Mouse (Mus musculus): Measurements from ENCODE around the gene Adk. TPM values are rescaled to one million over a fixed set of nuclear protein-coding genes. Genes with fewer than 3 reads are reported as not detected.

Gene Adk
- total RNA-seq, 1 experiment: 164 TPM

GRCm38 (mm10) chr14:21313561-21314342, 261.4 kb downstream of the Adk start:
- H3K9me3 ChIP-seq (ENCODE audit: control insufficient read depth, insufficient read depth, low read depth, low read length): no peaks in the 10 kb centered on the region
- H3K27ac ChIP-seq (ENCODE audit: insufficient read depth, low read depth, low read length, poor library complexity, severe bottlenecking): no peak overlapping the region
- DNase-seq (ENCODE audit: low read depth, low spot score): no peak
- in situ Hi-C loops (cut with MboI; ENCODE audit: low sequenced_read_pairs in 2 of 2, unreplicated experiment in 2 of 2): no loop called here
- TF ChIP-seq ZNF384 (IDR thresholded peaks at IDR 0.05; ENCODE audit: low read depth, low read length) (no peak), CHD2 (IDR thresholded peaks at IDR 0.05; ENCODE audit: low read depth, low read length) (no peak), HCFC1 (IDR thresholded peaks at IDR 0.05; ENCODE audit: borderline replicate concordance, insufficient read depth, low read length) (no peak), ZC3H11A (IDR thresholded peaks at IDR 0.05; ENCODE audit: borderline replicate concordance, low read depth, low read length) (no peak), MAFK (IDR thresholded peaks at IDR 0.05; ENCODE audit: insufficient read depth, low read depth, low read length) (no peak)
- H3K9ac ChIP-seq (ENCODE audit: insufficient read depth, low read depth, low read length, poor library complexity, severe bottlenecking): no peak overlapping the region
- H3K4me1 ChIP-seq (ENCODE audit: control insufficient read depth in 2 of 2, insufficient read depth in 2 of 2, low read length in 2 of 2, poor library complexity in 1 of 2): no peaks in the 10 kb centered on the region
- no peak overlapping the region for H3K4me3 ChIP-seq (ENCODE audit: insufficient read depth in 1 of 2, low read depth in 1 of 2, low read length in 2 of 2, poor library complexity in 1 of 2, severe bottlenecking in 1 of 2)
- no peaks in the 10 kb centered on the region for H3K36me3 ChIP-seq (ENCODE audit: control insufficient read depth, insufficient read depth, low read length, poor library complexity, severe bottlenecking)

- in situ Hi-C loops (cut with MboI; ENCODE audit: low sequenced_read_pairs in 2 of 2, unreplicated experiment in 2 of 2): no loop called here
- Histone ChIP-seq H3K9ac (ENCODE audit: insufficient read depth, low read depth, low read length, poor library complexity, severe bottlenecking) (no peak overlapping the region), H3K27ac (ENCODE audit: insufficient read depth, low read depth, low read length, poor library complexity, severe bottlenecking) (no peak overlapping the region), H3K4me1 (ENCODE audit: control insufficient read depth in 2 of 2, insufficient read depth in 2 of 2, low read length in 2 of 2, poor library complexity in 1 of 2) (no peaks in the 10 kb centered on the region), H3K4me3 (ENCODE audit: insufficient read depth in 1 of 2, low read depth in 1 of 2, low read length in 2 of 2, poor library complexity in 1 of 2, severe bottlenecking in 1 of 2) (no peak overlapping the region), H3K9me3 (ENCODE audit: control insufficient read depth, insufficient read depth, low read depth, low read length) (no peaks in the 10 kb centered on the region), H3K36me3 (ENCODE audit: control insufficient read depth, insufficient read depth, low read length, poor library complexity, severe bottlenecking) (no peaks in the 10 kb centered on the region)
- TF ChIP-seq ZC3H11A (IDR thresholded peaks at IDR 0.05; ENCODE audit: borderline replicate concordance, low read depth, low read length): no peak
- no peak for DNase-seq (ENCODE audit: low read depth, low spot score)
Measured at GRCm38 (mm10) chr14:21314466-21314865, 262.1 kb downstream of the Adk start.

- Histone ChIP-seq H3K4me1 (ENCODE audit: control insufficient read depth in 2 of 2, insufficient read depth in 2 of 2, low read length in 2 of 2, poor library complexity in 1 of 2) (no peaks in the 10 kb centered on the region), H3K27ac (ENCODE audit: insufficient read depth, low read depth, low read length, poor library complexity, severe bottlenecking) (no peak overlapping the region), H3K9me3 (ENCODE audit: control insufficient read depth, insufficient read depth, low read depth, low read length) (no peaks in the 10 kb centered on the region), H3K4me3 (ENCODE audit: insufficient read depth in 1 of 2, low read depth in 1 of 2, low read length in 2 of 2, poor library complexity in 1 of 2, severe bottlenecking in 1 of 2) (no peak overlapping the region), H3K9ac (ENCODE audit: insufficient read depth, low read depth, low read length, poor library complexity, severe bottlenecking) (no peak overlapping the region), H3K36me3 (ENCODE audit: control insufficient read depth, insufficient read depth, low read length, poor library complexity, severe bottlenecking) (peaks cover 2% of the 10 kb centered on the region; the same call in 1 of the 2 replicates)
- in situ Hi-C loops (cut with MboI; ENCODE audit: low sequenced_read_pairs in 2 of 2, unreplicated experiment in 2 of 2): no loop called here
- no peak for DNase-seq (ENCODE audit: low read depth, low spot score)
- no peak for TF ChIP-seq MAFK (IDR thresholded peaks at IDR 0.05; ENCODE audit: insufficient read depth, low read depth, low read length)
- TF ChIP-seq HCFC1 (IDR thresholded peaks at IDR 0.05; ENCODE audit: borderline replicate concordance, insufficient read depth, low read length): no peak
- no peak for TF ChIP-seq ZC3H11A (IDR thresholded peaks at IDR 0.05; ENCODE audit: borderline replicate concordance, low read depth, low read length)
- TF ChIP-seq CHD2 (IDR thresholded peaks at IDR 0.05; ENCODE audit: low read depth, low read length): no peak
- TF ChIP-seq ZNF384 (IDR thresholded peaks at IDR 0.05; ENCODE audit: low read depth, low read length): no peak
Measured at GRCm38 (mm10) chr14:21334826-21335225, 282.5 kb downstream of the Adk start.

GRCm38 (mm10) chr14:21335691-21336314, 283.4 kb downstream of the Adk start:
- no peak overlapping the region for H3K27ac ChIP-seq (ENCODE audit: insufficient read depth, low read depth, low read length, poor library complexity, severe bottlenecking)

More at GRCm38 (mm10) chr14:21335691-21336314, 283.4 kb downstream of the Adk start:
- no peak for TF ChIP-seq ZNF384 (IDR thresholded peaks at IDR 0.05; ENCODE audit: low read depth, low read length)
- TF ChIP-seq HCFC1 (IDR thresholded peaks at IDR 0.05; ENCODE audit: borderline replicate concordance, insufficient read depth, low read length): no peak
- no peak for TF ChIP-seq MAFK (IDR thresholded peaks at IDR 0.05; ENCODE audit: insufficient read depth, low read depth, low read length)
- no peak for TF ChIP-seq CHD2 (IDR thresholded peaks at IDR 0.05; ENCODE audit: low read depth, low read length)
- TF ChIP-seq ZC3H11A (IDR thresholded peaks at IDR 0.05; ENCODE audit: borderline replicate concordance, low read depth, low read length): no peak
- no peak overlapping the region for H3K9ac ChIP-seq (ENCODE audit: insufficient read depth, low read depth, low read length, poor library complexity, severe bottlenecking)
- H3K4me1 ChIP-seq (ENCODE audit: control insufficient read depth in 2 of 2, insufficient read depth in 2 of 2, low read length in 2 of 2, poor library complexity in 1 of 2): no peaks in the 10 kb centered on the region
- DNase-seq (ENCODE audit: low read depth, low spot score): no peak
- in situ Hi-C loops (cut with MboI; ENCODE audit: low sequenced_read_pairs in 2 of 2, unreplicated experiment in 2 of 2): no loop called here
- peaks cover 2% of the 10 kb centered on the region; the same call in 1 of the 2 replicates for H3K36me3 ChIP-seq (ENCODE audit: control insufficient read depth, insufficient read depth, low read length, poor library complexity, severe bottlenecking)
- H3K4me3 ChIP-seq (ENCODE audit: insufficient read depth in 1 of 2, low read depth in 1 of 2, low read length in 2 of 2, poor library complexity in 1 of 2, severe bottlenecking in 1 of 2): no peak overlapping the region
- no peaks in the 10 kb centered on the region for H3K9me3 ChIP-seq (ENCODE audit: control insufficient read depth, insufficient read depth, low read depth, low read length)
